Mouse (Mus musculus): ENCODE results near the gene Mtif3. TPM values are rescaled to one million over a fixed set of nuclear protein-coding genes. Genes with fewer than 3 reads are reported as not detected.
"Not testable (repeated sequence)": the region's sequence is repeated elsewhere in the genome, so short reads cannot be mapped to it uniquely, and the experiment has no call there.

The Mtif3 gene
- polyA plus RNA-seq, 1 experiment from 2014 or later: 20.4 TPM

DNA sequence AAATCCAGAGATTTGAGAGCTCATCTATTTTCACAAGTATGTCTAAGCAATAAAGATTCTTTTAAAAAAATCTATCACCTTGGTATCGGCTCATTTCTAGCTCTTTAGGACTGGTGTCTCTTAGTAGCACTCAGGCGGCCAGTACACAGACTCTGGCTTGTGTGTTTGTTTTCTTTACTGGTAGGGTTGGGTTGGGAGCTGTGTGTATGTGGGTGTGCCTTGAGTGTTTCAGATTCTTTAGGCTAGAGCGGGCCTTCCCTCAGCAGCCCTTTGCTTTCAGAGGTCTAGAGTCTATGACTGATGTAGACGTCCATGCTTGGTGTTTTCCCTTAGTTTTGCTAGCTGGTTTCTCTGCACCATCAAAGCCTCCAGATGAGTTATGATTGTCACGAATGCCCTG, 40.1 kb downstream of the Mtif3 start:
- 73% methylated on average over 5 of the region's 5 CpGs for WGBS
- H3K4me1 ChIP-seq: peaks cover 20% of the 10 kb centered on the region
- H3K27me3 ChIP-seq (replicated peaks; ENCODE audit: low read depth, poor library complexity, severe bottlenecking): no peaks in the 10 kb centered on the region

DNA sequence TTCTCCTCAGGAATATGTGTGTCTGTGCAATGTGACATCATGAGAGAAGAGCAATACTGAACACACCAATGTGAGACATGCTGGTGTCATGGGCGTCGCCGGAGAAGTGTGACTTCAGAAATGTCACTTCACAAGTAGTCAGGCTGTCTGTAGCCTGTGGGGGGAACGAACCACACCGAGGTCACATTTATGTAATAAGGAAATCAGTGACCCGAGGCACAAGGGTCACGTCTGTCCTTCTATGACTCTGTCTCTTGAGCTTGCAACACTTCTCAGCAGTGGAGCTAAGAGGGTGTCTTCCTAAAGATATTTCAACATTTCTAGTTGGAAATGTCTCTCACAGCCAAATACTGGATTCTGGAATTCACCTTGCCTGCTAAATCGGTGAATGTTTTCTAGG, 42.4 kb downstream of the Mtif3 start:
- Histone ChIP-seq H3K4me1 (peaks cover 20% of the 10 kb centered on the region), H3K36me3 (replicated peaks) (no peaks in the 10 kb centered on the region), H3K4me3 (peak overlapping the region; percentile 54; the same call in 1 of the 2 replicates), H3K9me3 (no peaks in the 10 kb centered on the region), H3K27me3 (replicated peaks; ENCODE audit: low read depth, poor library complexity, severe bottlenecking) (0 out of 2 replicates have a peak, but pooled peaks cover 6% of the 10 kb centered on the region), H3K27ac (replicated peaks) (no peak overlapping the region)
- 56% methylated on average over 8 of the region's 8 CpGs for WGBS
- DNase-seq (ENCODE audit: low spot score): no peak

More for the DNA sequence above, 40.1 kb downstream of the Mtif3 start:
- Histone ChIP-seq H3K36me3 (replicated peaks) (no peaks in the 10 kb centered on the region), H3K27ac (replicated peaks) (no peak overlapping the region), H3K4me3 (no peak overlapping the region), H3K9me3 (no peaks in the 10 kb centered on the region)
- DNase-seq (ENCODE audit: low spot score): no peak

- no peaks in the 10 kb centered on the region for H3K36me3 ChIP-seq (replicated peaks)
- peaks cover 20% of the 10 kb centered on the region for H3K4me1 ChIP-seq
- 4% methylated on average over 27 of the region's 27 CpGs for whole genome bisulfite sequencing
- H3K27me3 ChIP-seq (replicated peaks; ENCODE audit: low read depth, poor library complexity, severe bottlenecking): 0 out of 2 replicates have a peak, but pooled peaks cover 8% of the 10 kb centered on the region
- peak overlapping the region; percentile 54 for H3K4me3 ChIP-seq
- DNase-seq (ENCODE audit: low spot score): peak; percentile 55
- H3K9me3 ChIP-seq: no peaks in the 10 kb centered on the region
- H3K27ac ChIP-seq (replicated peaks): peak overlapping the region; percentile 74
These were observed 43.1 kb downstream of the Mtif3 start for GRCm38 (mm10) chr5:146920314-146921161.

GRCm38 (mm10) chr5:146919874-146920273, 43.7 kb downstream of the Mtif3 start:
- Histone ChIP-seq H3K36me3 (replicated peaks) (no peaks in the 10 kb centered on the region), H3K27me3 (replicated peaks; ENCODE audit: low read depth, poor library complexity, severe bottlenecking) (0 out of 2 replicates have a peak, but pooled peaks cover 8% of the 10 kb centered on the region), H3K27ac (replicated peaks) (peak overlapping the region; percentile 74), H3K4me1 (peaks cover 20% of the 10 kb centered on the region), H3K4me3 (peak overlapping the region; percentile 54), H3K9me3 (no peaks in the 10 kb centered on the region)
- 20% methylated on average over 6 of the region's 6 CpGs for WGBS
- DNase-seq (ENCODE audit: low spot score): peak; percentile 59

DNA sequence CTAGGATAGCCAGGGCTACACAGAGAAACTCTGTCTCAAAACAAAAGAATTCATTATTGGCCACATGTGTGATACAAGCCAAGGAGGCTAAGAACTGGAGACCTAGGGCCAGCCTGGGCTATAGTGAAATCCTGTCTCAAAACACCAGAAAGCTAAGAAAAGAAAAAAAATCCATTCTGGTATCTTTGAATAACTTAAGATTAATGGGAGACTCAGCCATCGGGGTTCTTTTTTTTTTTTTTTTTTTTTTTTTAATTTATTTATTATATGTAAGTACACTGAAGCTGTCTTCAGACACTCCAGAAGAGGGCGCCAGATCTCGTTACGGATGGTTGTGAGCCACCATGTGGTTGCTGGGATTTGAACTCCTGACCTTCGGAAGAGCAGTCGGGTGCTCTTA, 46.2 kb downstream of the Mtif3 start:
- not testable (repeated sequence) for H3K27ac ChIP-seq (replicated peaks); H3K36me3 ChIP-seq (replicated peaks); DNase-seq (ENCODE audit: low spot score); H3K4me3 ChIP-seq; H3K9me3 ChIP-seq
- WGBS: 82% methylated on average over 6 of the region's 6 CpGs
- peaks cover 27% of the 10 kb centered on the region for H3K4me1 ChIP-seq
- peaks cover 23% of the 10 kb centered on the region for H3K27me3 ChIP-seq (replicated peaks; ENCODE audit: low read depth, poor library complexity, severe bottlenecking)

DNA sequence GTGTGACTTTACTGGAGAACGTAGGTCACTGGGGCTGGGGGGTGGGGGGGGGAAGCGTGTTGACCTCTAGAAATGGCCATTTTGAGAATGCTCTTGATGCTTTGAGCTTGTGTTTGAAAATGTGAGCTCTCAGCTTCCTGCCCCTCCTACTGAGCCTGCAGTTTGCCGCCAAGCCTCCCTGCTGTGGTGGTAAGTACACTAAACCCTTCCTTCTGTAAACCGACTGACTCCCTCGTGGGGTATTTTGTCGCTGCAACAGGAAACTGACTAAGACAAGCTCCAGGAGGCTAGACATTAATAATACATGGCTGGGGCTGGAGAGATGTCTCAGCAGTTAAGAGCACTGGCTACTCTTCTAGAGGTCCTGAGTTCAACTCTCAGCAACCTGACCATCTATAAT, 46.8 kb downstream of the Mtif3 start:
- DNase-seq (ENCODE audit: low spot score): no peak
- 36% methylated on average over 6 of the region's 6 CpGs for WGBS
- no peak overlapping the region for H3K27ac ChIP-seq (replicated peaks)

DNA sequence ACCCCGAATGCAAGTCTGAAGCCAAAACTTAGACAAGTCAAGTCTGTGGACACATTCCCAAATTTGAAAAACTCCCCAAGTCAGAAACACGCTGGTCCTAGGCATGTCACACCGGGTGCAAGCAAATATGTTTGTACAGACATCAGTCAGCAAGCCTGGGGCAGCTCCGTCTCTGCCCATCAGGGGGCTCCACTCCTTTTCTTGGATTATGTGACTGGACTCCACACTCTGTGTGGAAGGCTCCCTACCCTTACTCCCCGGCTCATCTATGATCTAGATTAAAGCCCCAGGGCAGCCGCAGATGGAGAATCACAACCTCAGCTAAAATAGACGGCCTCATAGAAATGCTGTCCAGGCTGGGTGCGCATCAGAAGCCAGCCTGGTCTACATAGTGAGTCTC, 47.3 kb downstream of the Mtif3 start:
- H3K36me3 ChIP-seq (replicated peaks): no peaks in the 10 kb centered on the region
- DNase-seq (ENCODE audit: low spot score): no peak
- no peaks in the 10 kb centered on the region for H3K9me3 ChIP-seq
- H3K4me3 ChIP-seq: no peak overlapping the region
- no peak overlapping the region for H3K27ac ChIP-seq (replicated peaks)
- peaks cover 35% of the 10 kb centered on the region for H3K4me1 ChIP-seq
- H3K27me3 ChIP-seq (replicated peaks; ENCODE audit: low read depth, poor library complexity, severe bottlenecking): peaks cover 32% of the 10 kb centered on the region
- WGBS: 69% methylated on average over 8 of the region's 8 CpGs

More for the DNA sequence above, 46.8 kb downstream of the Mtif3 start:
- Histone ChIP-seq H3K4me3 (no peak overlapping the region), H3K4me1 (peaks cover 32% of the 10 kb centered on the region), H3K36me3 (replicated peaks) (no peaks in the 10 kb centered on the region), H3K27me3 (replicated peaks; ENCODE audit: low read depth, poor library complexity, severe bottlenecking) (peaks cover 27% of the 10 kb centered on the region), H3K9me3 (no peaks in the 10 kb centered on the region)

DNA sequence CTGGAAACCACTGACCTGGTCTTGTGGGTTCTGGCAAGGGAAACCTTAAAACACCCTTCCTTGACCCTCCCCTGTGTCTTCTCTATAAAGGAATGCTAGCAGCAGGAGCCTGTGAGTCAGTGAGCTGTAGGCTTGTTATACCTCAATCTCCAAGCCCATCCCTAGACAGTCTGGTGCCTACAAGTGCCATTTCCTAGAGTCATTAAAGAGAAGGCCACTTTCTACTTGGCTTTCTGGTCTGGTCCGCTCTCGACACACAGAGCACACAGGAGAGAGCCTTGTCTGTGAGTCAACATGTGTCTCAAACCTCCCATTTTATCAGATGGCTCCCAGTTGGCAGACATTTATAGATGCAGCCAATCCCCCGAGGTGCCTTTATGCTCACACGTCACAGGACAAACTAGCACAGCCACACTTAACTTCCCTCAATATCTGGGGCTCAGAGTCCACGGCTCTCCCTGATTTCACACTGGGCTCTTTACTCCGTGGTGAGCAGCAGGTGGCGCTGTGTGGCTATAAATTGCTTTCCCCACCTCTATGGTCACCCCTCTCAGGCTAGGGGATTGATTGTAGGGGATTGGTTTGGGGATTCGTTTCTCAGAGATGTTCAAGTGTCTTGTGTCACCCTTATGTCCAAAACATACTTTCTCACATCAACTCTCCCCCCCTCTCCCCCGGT, 49.4 kb downstream of the Mtif3 start:
- H3K4me3 ChIP-seq: no peak overlapping the region
- WGBS: 29% methylated on average over 9 of the region's 9 CpGs
- peaks cover 36% of the 10 kb centered on the region for H3K27me3 ChIP-seq (replicated peaks; ENCODE audit: low read depth, poor library complexity, severe bottlenecking)
- peak; percentile 72 for DNase-seq (ENCODE audit: low spot score)
- no peaks in the 10 kb centered on the region for H3K36me3 ChIP-seq (replicated peaks)
- H3K27ac ChIP-seq (replicated peaks): no peak overlapping the region
- peaks cover 17% of the 10 kb centered on the region for H3K4me1 ChIP-seq
- H3K9me3 ChIP-seq: no peaks in the 10 kb centered on the region

DNA sequence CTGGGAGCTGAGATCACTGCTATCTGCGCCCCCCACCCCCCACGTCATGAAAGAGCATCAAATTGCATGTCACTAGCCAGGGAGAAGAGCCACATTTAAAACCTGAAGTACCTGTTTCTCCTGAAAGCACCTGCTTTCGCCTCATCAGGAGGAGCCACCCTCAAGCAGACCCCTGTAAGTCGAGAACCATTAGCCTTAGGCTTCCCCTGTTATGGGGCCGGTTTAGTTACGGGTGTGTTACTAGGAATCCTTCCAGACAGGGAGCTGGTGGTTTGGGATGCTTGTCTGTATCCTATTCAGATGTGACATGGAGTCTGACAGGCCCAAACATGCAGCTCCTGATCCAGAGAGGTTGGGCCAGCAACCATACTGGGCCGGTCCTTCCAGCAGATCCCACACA, 50.2 kb downstream of the Mtif3 start:
- Histone ChIP-seq H3K36me3 (replicated peaks) (no peaks in the 10 kb centered on the region), H3K4me3 (no peak overlapping the region), H3K27ac (replicated peaks) (no peak overlapping the region), H3K4me1 (peaks cover 17% of the 10 kb centered on the region), H3K9me3 (no peaks in the 10 kb centered on the region), H3K27me3 (replicated peaks; ENCODE audit: low read depth, poor library complexity, severe bottlenecking) (peaks cover 43% of the 10 kb centered on the region)
- no peak for DNase-seq (ENCODE audit: low spot score)
- 71% methylated on average over 7 of the region's 7 CpGs for WGBS

DNA sequence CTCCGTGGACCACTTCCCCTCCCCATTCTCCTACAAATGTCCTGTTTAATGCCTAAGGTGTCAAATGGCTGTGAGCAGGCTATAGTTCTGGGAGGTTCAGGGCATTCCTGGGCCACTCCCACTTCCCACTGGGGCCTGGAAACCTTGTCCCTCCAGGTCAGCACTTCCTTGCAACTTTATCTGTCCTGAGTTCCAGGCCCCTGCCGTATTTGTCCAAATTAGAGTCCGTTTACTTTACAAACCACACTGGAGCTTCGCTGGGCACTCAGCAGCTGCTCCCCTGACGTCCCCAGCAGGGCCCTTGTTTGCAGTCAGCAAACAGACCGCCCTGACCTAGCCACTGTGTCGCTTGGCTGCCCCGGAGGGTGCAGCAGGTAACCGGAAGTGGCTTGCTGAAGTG, 51.4 kb downstream of the Mtif3 start:
- H3K36me3 ChIP-seq (replicated peaks): no peaks in the 10 kb centered on the region
- DNase-seq (ENCODE audit: low spot score): peak; percentile 32
- WGBS: 13% methylated on average over 9 of the region's 9 CpGs
- H3K27me3 ChIP-seq (replicated peaks; ENCODE audit: low read depth, poor library complexity, severe bottlenecking): peaks cover 54% of the 10 kb centered on the region
- H3K4me3 ChIP-seq: no peak overlapping the region
- H3K27ac ChIP-seq (replicated peaks): 0 out of 2 replicates have a peak overlapping the region, but pooled peaks have one; percentile 25
- H3K4me1 ChIP-seq: peaks cover 17% of the 10 kb centered on the region
- no peaks in the 10 kb centered on the region for H3K9me3 ChIP-seq

- no peaks in the 10 kb centered on the region for H3K9me3 ChIP-seq
- H3K27ac ChIP-seq (replicated peaks): no peak overlapping the region
- H3K4me1 ChIP-seq: peaks cover 25% of the 10 kb centered on the region
- WGBS: 48% methylated on average over 11 of the region's 11 CpGs
- peaks cover 45% of the 10 kb centered on the region for H3K27me3 ChIP-seq (replicated peaks; ENCODE audit: low read depth, poor library complexity, severe bottlenecking)
- no peaks in the 10 kb centered on the region for H3K36me3 ChIP-seq (replicated peaks)
- H3K4me3 ChIP-seq: no peak overlapping the region
- peak; percentile 28 for DNase-seq (ENCODE audit: low spot score)
These were observed 55.0 kb downstream of the Mtif3 start for GRCm38 (mm10) chr5:146908629-146909028.

DNA sequence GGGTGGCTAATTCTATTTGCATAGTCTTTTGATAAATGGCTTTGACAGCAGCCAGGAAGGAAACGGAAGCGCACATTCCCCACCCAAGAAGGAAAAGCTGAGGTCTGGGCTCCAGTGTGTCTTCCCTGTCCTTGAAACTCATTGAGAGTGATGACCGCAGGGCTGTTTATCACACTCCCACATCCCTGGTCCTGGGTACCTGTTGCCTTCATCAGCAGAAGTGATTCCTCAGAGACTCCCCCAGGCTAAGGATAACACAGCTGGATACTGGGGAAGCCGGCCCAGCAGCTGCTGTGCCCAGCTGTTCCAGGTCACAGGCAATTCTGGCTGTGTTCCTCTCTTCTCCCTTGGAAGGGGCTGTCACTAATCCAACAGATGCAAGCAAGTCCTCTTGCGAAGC, 56.1 kb downstream of the Mtif3 start:
- Histone ChIP-seq H3K4me3 (no peak overlapping the region), H3K27me3 (replicated peaks; ENCODE audit: low read depth, poor library complexity, severe bottlenecking) (peaks cover 36% of the 10 kb centered on the region), H3K4me1 (peaks cover 20% of the 10 kb centered on the region), H3K9me3 (no peaks in the 10 kb centered on the region), H3K36me3 (replicated peaks) (no peaks in the 10 kb centered on the region), H3K27ac (replicated peaks) (no peak overlapping the region)
- 43% methylated on average over 5 of the region's 5 CpGs for WGBS
- DNase-seq (ENCODE audit: low spot score): no peak
